Mouse (Mus musculus): ENCODE data around the gene Gosr2. TPM values are rescaled to one million over a fixed set of nuclear protein-coding genes. Genes with fewer than 3 reads are reported as not detected.

Gene Gosr2
- total and polyA plus RNA-seq, 3 experiments, result 33.2 to 49.7 (median 37.8) TPM

- no peaks in the 10 kb centered on the region for H3K36me3 ChIP-seq (ENCODE audit: control insufficient read depth, insufficient read depth, low read length)
- no peaks in the 10 kb centered on the region for H3K79me2 ChIP-seq (replicated peaks; ENCODE audit: control insufficient read depth, insufficient read depth, low read length)
- peak in 1 of 2 experiments; percentile 3 for DNase-seq
- H3K4me1 ChIP-seq (ENCODE audit: control insufficient read depth, insufficient read depth, low read length), result no peaks in the 10 kb centered on the region
- no peak overlapping the region for H3K9ac ChIP-seq (ENCODE audit: low read depth, low read length)
- no peak overlapping the region for H3K27ac ChIP-seq
- peaks cover 15% of the 10 kb centered on the region for H3K27me3 ChIP-seq (ENCODE audit: control insufficient read depth, insufficient read depth, low read length)
- WGBS, result 31% methylated on average over 7 of the region's 7 CpGs
- TF ChIP-seq CTCF (IDR thresholded peaks at IDR 0.05), result no peak
- TF ChIP-seq EP300 (IDR thresholded peaks at IDR 0.05; ENCODE audit: insufficient read depth, low read depth, low read length), result no peak
- TF ChIP-seq POLR2A (IDR thresholded peaks at IDR 0.05; ENCODE audit: insufficient read depth, low read depth, low read length), result no peak
- no peak overlapping the region for H3K4me3 ChIP-seq
- intact Hi-C loops (cut with DNase I), result no loop called here
Measured at GRCm38 (mm10) chr11:103648656-103649055, 49.0 kb downstream of the Gosr2 start.

GRCm38 (mm10) chr11:103647921-103648620 is 49.6 kb downstream of the Gosr2 start:
- H3K36me3 ChIP-seq (ENCODE audit: control insufficient read depth, insufficient read depth, low read length), result no peaks in the 10 kb centered on the region
- no peak for TF ChIP-seq POLR2A (IDR thresholded peaks at IDR 0.05; ENCODE audit: insufficient read depth, low read depth, low read length)
- no peak for TF ChIP-seq EP300 (IDR thresholded peaks at IDR 0.05; ENCODE audit: insufficient read depth, low read depth, low read length)
- TF ChIP-seq CTCF (IDR thresholded peaks at IDR 0.05), result no peak
- peaks cover 15% of the 10 kb centered on the region for H3K27me3 ChIP-seq (ENCODE audit: control insufficient read depth, insufficient read depth, low read length)
- H3K79me2 ChIP-seq (replicated peaks; ENCODE audit: control insufficient read depth, insufficient read depth, low read length), result no peaks in the 10 kb centered on the region
- intact Hi-C loops (cut with DNase I), result no loop called here
- no peak for DNase-seq
- 8% methylated on average over 11 of the region's 11 CpGs for WGBS
- H3K9ac ChIP-seq (ENCODE audit: low read depth, low read length), result no peak overlapping the region
- no peak overlapping the region for H3K4me3 ChIP-seq
- no peak overlapping the region for H3K27ac ChIP-seq
- H3K4me1 ChIP-seq (ENCODE audit: control insufficient read depth, insufficient read depth, low read length), result no peaks in the 10 kb centered on the region

- no peak overlapping the region for H3K9ac ChIP-seq (ENCODE audit: low read depth, low read length)
- 73% methylated on average over 6 of the region's 6 CpGs for WGBS
- no peak overlapping the region for H3K27ac ChIP-seq
- TF ChIP-seq EP300 (IDR thresholded peaks at IDR 0.05; ENCODE audit: insufficient read depth, low read depth, low read length), result no peak
- no peak for TF ChIP-seq CTCF (IDR thresholded peaks at IDR 0.05)
- TF ChIP-seq POLR2A (IDR thresholded peaks at IDR 0.05; ENCODE audit: insufficient read depth, low read depth, low read length), result no peak
- H3K4me3 ChIP-seq, result no peak overlapping the region
- H3K79me2 ChIP-seq (replicated peaks; ENCODE audit: control insufficient read depth, insufficient read depth, low read length), result no peaks in the 10 kb centered on the region
- H3K4me1 ChIP-seq (ENCODE audit: control insufficient read depth, insufficient read depth, low read length), result no peaks in the 10 kb centered on the region
- H3K27me3 ChIP-seq (ENCODE audit: control insufficient read depth, insufficient read depth, low read length), result peaks cover 13% of the 10 kb centered on the region
- H3K36me3 ChIP-seq (ENCODE audit: control insufficient read depth, insufficient read depth, low read length), result no peaks in the 10 kb centered on the region
- intact Hi-C loops (cut with DNase I), result no loop called here
- DNase-seq, result no peak
Measured at GRCm38 (mm10) chr11:103646301-103646700, 51.4 kb downstream of the Gosr2 start.

- no peaks in the 10 kb centered on the region for H3K79me2 ChIP-seq (replicated peaks; ENCODE audit: control insufficient read depth, insufficient read depth, low read length)
- no peaks in the 10 kb centered on the region for H3K36me3 ChIP-seq (ENCODE audit: control insufficient read depth, insufficient read depth, low read length)
- no peak overlapping the region for H3K27ac ChIP-seq
- intact Hi-C loops (cut with DNase I), result no loop called here
- H3K4me3 ChIP-seq, result no peak overlapping the region
- WGBS, result 40% methylated on average over 8 of the region's 8 CpGs
- H3K4me1 ChIP-seq (ENCODE audit: control insufficient read depth, insufficient read depth, low read length), result no peaks in the 10 kb centered on the region
- no peak overlapping the region for H3K9ac ChIP-seq (ENCODE audit: low read depth, low read length)
- H3K27me3 ChIP-seq (ENCODE audit: control insufficient read depth, insufficient read depth, low read length), result peaks cover 13% of the 10 kb centered on the region
- TF ChIP-seq CTCF (IDR thresholded peaks at IDR 0.05), result no peak
- TF ChIP-seq EP300 (IDR thresholded peaks at IDR 0.05; ENCODE audit: insufficient read depth, low read depth, low read length), result no peak
- no peak for TF ChIP-seq POLR2A (IDR thresholded peaks at IDR 0.05; ENCODE audit: insufficient read depth, low read depth, low read length)
- DNase-seq, result no peak
Measured at GRCm38 (mm10) chr11:103645731-103646130, 52.0 kb downstream of the Gosr2 start.

- no peak for TF ChIP-seq EP300 (IDR thresholded peaks at IDR 0.05; ENCODE audit: insufficient read depth, low read depth, low read length)
- TF ChIP-seq POLR2A (IDR thresholded peaks at IDR 0.05; ENCODE audit: insufficient read depth, low read depth, low read length), result no peak
- TF ChIP-seq CTCF (IDR thresholded peaks at IDR 0.05), result no peak
- Histone ChIP-seq H3K4me3 (no peak overlapping the region), H3K27me3 (ENCODE audit: control insufficient read depth, insufficient read depth, low read length) (peaks cover 2% of the 10 kb centered on the region; the same call in 1 of the 2 replicates), H3K79me2 (replicated peaks; ENCODE audit: control insufficient read depth, insufficient read depth, low read length) (no peaks in the 10 kb centered on the region), H3K9ac (ENCODE audit: low read depth, low read length) (no peak overlapping the region), H3K4me1 (ENCODE audit: control insufficient read depth, insufficient read depth, low read length) (no peaks in the 10 kb centered on the region), H3K36me3 (ENCODE audit: control insufficient read depth, insufficient read depth, low read length) (no peaks in the 10 kb centered on the region), H3K27ac (no peak overlapping the region)
- no peak for DNase-seq
- intact Hi-C loops (cut with DNase I), result no loop called here
- WGBS, result 70% methylated on average over 9 of the region's 9 CpGs
Measured at GRCm38 (mm10) chr11:103643211-103643610, 54.5 kb downstream of the Gosr2 start.

- H3K4me3 ChIP-seq, result no peak overlapping the region
- TF ChIP-seq POLR2A (IDR thresholded peaks at IDR 0.05; ENCODE audit: insufficient read depth, low read depth, low read length) (no peak), EP300 (IDR thresholded peaks at IDR 0.05; ENCODE audit: insufficient read depth, low read depth, low read length) (peak; percentile 61; the same call in 1 of the 2 replicates), CTCF (IDR thresholded peaks at IDR 0.05) (peak; percentile 93)
- under 1% methylated on average over 10 of the region's 10 CpGs for WGBS
- peak; percentile 26 to 61 for DNase-seq
- intact Hi-C loops (cut with DNase I), result loop anchor here (1.0 kb wide), 3 partner anchors 36 to 272 kb away; no protein-coding TSS in a partner anchor
- no peaks in the 10 kb centered on the region for H3K4me1 ChIP-seq (ENCODE audit: control insufficient read depth, insufficient read depth, low read length)
- H3K79me2 ChIP-seq (replicated peaks; ENCODE audit: control insufficient read depth, insufficient read depth, low read length), result no peaks in the 10 kb centered on the region
- H3K9ac ChIP-seq (ENCODE audit: low read depth, low read length), result no peak overlapping the region
- no peaks in the 10 kb centered on the region; the same call in 1 of the 2 replicates for H3K27me3 ChIP-seq (ENCODE audit: control insufficient read depth, insufficient read depth, low read length)
- H3K36me3 ChIP-seq (ENCODE audit: control insufficient read depth, insufficient read depth, low read length), result no peaks in the 10 kb centered on the region
- no peak overlapping the region for H3K27ac ChIP-seq
Measured at GRCm38 (mm10) chr11:103639407-103639946, 58.2 kb downstream of the Gosr2 start.
